Mouse (Mus musculus): ENCODE measurements around the gene Gabarap.
A peak's percentile ranks its signal among the peaks of the same experiment; 100 is the strongest.
"Not testable (repeated sequence)": the region's sequence is repeated elsewhere in the genome, so short reads cannot be mapped to it uniquely, and the experiment has no call there.

The Gabarap gene

GRCm38 (mm10) chr11:69990850-69991691 is at the start of gene Gabarap:
Gabarap (plus strand) TSS chr11:69991143.
- peak; percentile 92 for DNase-seq (ENCODE audit: low spot score in 2 of 2)

GRCm38 (mm10) chr11:69945216-69945615 is 45.7 kb upstream of the Gabarap start:
- DNase-seq (ENCODE audit: low spot score in 2 of 2) = no peak

GRCm38 (mm10) chr11:69945997-69946891 is 44.7 kb upstream of the Gabarap start:
- no peak for DNase-seq (ENCODE audit: low spot score in 2 of 2)

- no peak for DNase-seq (ENCODE audit: low spot score in 2 of 2)
Observed at GRCm38 (mm10) chr11:69947337-69948065, 43.4 kb upstream of the Gabarap start.

- peak; percentile 91 to 95 for DNase-seq (ENCODE audit: low spot score in 2 of 2)
Observed at GRCm38 (mm10) chr11:69948066-69948762, 42.7 kb upstream of the Gabarap start, which contains the start of gene Slc2a4. Slc2a4 (minus strand) TSS chr11:69948188.

GRCm38 (mm10) chr11:69948763-69949150 is 42.2 kb upstream of the Gabarap start:
- peak; percentile 74 to 90 for DNase-seq (ENCODE audit: low spot score in 2 of 2)

GRCm38 (mm10) chr11:69950807-69951459 is 40.0 kb upstream of the Gabarap start:
- peak in 1 of 2 experiments; percentile 47 for DNase-seq (ENCODE audit: low spot score in 2 of 2)

GRCm38 (mm10) chr11:69952274-69952673 is 38.7 kb upstream of the Gabarap start:
- no peak for DNase-seq (ENCODE audit: low spot score in 2 of 2)

GRCm38 (mm10) chr11:69953267-69953915 is 37.6 kb upstream of the Gabarap start:
- DNase-seq (ENCODE audit: low spot score in 2 of 2) = no peak

GRCm38 (mm10) chr11:69955618-69956017 is 35.3 kb upstream of the Gabarap start:
- not testable (repeated sequence) for DNase-seq (ENCODE audit: low spot score in 2 of 2)

GRCm38 (mm10) chr11:69956218-69956617 is 34.7 kb upstream of the Gabarap start:
- no peak for DNase-seq (ENCODE audit: low spot score in 2 of 2)

GRCm38 (mm10) chr11:69960616-69961015 is 30.3 kb upstream of the Gabarap start:
- DNase-seq (ENCODE audit: low spot score in 2 of 2) = no peak

- DNase-seq (ENCODE audit: low spot score in 2 of 2) = no peak
Observed at GRCm38 (mm10) chr11:69961841-69962240, 29.1 kb upstream of the Gabarap start.

- no peak for DNase-seq (ENCODE audit: low spot score in 2 of 2)
Observed at GRCm38 (mm10) chr11:69964650-69965270, 26.2 kb upstream of the Gabarap start, which contains the start of gene Cldn7. Cldn7 (plus strand) TSS chr11:69964779.

GRCm38 (mm10) chr11:69965271-69966005 is 25.5 kb upstream of the Gabarap start:
- no peak for DNase-seq (ENCODE audit: low spot score in 2 of 2)

GRCm38 (mm10) chr11:69966006-69966859 is 24.7 kb upstream of the Gabarap start:
- no peak for DNase-seq (ENCODE audit: low spot score in 2 of 2)

- no peak for DNase-seq (ENCODE audit: low spot score in 2 of 2)
Observed at GRCm38 (mm10) chr11:69966860-69967517, 24.0 kb upstream of the Gabarap start.
